Mouse (Mus musculus) stomach, embryonic 16.5 days (tissue): ENCODE measurements around the gene Dnajb11. TPM values are rescaled to one million over a fixed set of nuclear protein-coding genes. Genes with fewer than 3 reads are reported as not detected.

Experiments used
- ATAC-seq: fragments of 200-750 bp; cut with Nextera tagmentation; 2 replicates; pipeline ENCODE4 v1.8.0; 2017; ENCODE audit warnings: moderate number of reproducible peaks, moderate TSS enrichment; ENCODE audit not compliant: insufficient read depth, low FRiP score
- H3K27ac ChIP-seq: fragments of 300-500 bp; sonication (generic); 2 replicates; pipeline ENCODE4 v1.5.1; 2014; ENCODE audit warnings: low read length
- H3K27me3 ChIP-seq: fragments of 300-500 bp; sonication (generic); 2 replicates; pipeline ENCODE4 v1.6.1; 2014; ENCODE audit warnings: low read length, control low read depth, mixed read lengths; ENCODE audit not compliant: control insufficient read depth, insufficient read depth
- H3K36me3 ChIP-seq: fragments of 300-500 bp; sonication (generic); 2 replicates; pipeline ENCODE4 v1.6.1; 2014; ENCODE audit warnings: low read length; ENCODE audit not compliant: control insufficient read depth, insufficient read depth
- H3K4me1 ChIP-seq: fragments of 300-500 bp; sonication (generic); 2 replicates; pipeline ENCODE4 v1.6.1; 2014; ENCODE audit warnings: low read length, control low read depth, mixed read lengths; ENCODE audit not compliant: control insufficient read depth, insufficient read depth
- H3K4me2 ChIP-seq: fragments of 300-500 bp; sonication (generic); 2 replicates; pipeline ENCODE4 v1.6.1; 2014; ENCODE audit warnings: low read depth, low read length, mixed read lengths
- H3K4me3 ChIP-seq: fragments of 300-500 bp; sonication (generic); replicated peaks from 2 replicates; pipeline ENCODE4 v1.5.1; 2014; ENCODE audit warnings: mild to moderate bottlenecking, low read length
- H3K9ac ChIP-seq: fragments of 300-500 bp; sonication (generic); 2 replicates; pipeline ENCODE4 v1.6.1; 2014; ENCODE audit warnings: low read length
- H3K9me3 ChIP-seq: fragments of 300-500 bp; sonication (generic); replicated peaks from 2 replicates; pipeline ENCODE4 v1.6.1; 2016; ENCODE audit warnings: low read length, control low read depth; ENCODE audit not compliant: control insufficient read depth
- WGBS: fragments of 180-500 bp; shearing (Covaris S2); extraction: QIAGEN DNeasy Blood & Tissue Kit; methylation state at CpG from one replicate; pipeline ENCODE4 v1.1.7; 2014; 5-methylcytosine and 5-hydroxymethylcytosine counted together
- polyA plus RNA-seq: library from polyadenylated mRNA; unstranded; fragments of >200 nt; fragmentation: Nextera tagmentation; extraction: Ambion mirVana; gene quantifications from 2 replicates; pipeline ENCODE4 v1.2.1, GENCODE M21; 2015

Gene Dnajb11
- polyA plus RNA-seq, 1 experiment from 2014 or later: 109 TPM

DNA sequence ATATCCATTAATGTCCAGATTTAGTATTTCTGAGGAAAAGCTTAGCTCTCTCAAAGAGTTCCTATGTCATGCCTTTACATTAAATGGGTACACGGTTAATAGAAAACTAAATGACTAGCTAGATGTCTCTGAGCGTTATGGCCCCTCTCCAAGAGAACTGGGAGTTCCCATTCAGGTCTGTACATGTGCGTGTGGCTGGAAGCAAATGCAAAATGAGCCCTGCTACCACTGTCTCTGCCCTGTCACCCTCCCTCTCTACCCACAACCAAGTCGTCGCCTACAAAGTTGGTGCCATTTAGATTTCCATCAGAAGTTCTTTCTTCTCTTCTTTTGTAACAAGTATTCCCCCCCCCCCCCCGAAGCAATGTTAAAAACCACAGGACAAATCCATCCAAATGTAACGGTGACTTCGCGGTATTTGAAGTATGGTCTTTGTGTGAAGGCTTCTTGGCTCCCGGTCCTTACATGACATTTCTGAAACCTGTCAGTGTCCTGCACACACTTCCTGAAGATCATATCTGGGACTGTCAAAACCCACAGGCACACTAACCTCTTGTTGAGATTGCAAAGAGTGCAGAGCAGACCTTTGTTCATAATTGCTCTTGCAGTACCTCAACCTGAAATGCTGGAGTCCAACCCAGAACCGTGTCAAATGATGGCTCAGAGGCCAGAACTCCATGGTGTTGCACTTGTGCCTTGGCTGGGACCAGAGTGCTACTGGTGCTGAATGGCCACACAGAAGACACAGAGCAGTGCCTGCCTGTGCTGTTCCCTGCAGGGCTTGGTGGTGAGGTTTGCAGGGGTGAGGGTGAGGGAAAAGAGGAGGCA lies 33.3 kb downstream of the Dnajb11 start, which contains the start of gene Ahsg:
Gene Ahsg, plus strand, starts transcription at position 595 of the 828 bp plus-strand sequence.
- no peaks in the 10 kb centered on the region for H3K4me1 ChIP-seq
- H3K9ac ChIP-seq: no peak within 1 kb of the TSS
- H3K4me3 ChIP-seq: no peak within 1 kb of the TSS
- no peak within 1 kb of the TSS for H3K27ac ChIP-seq
- no peaks in the 10 kb centered on the region for H3K9me3 ChIP-seq
- no peaks in the 10 kb centered on the region for H3K36me3 ChIP-seq
- no peak for ATAC-seq
- 78% methylated on average over 11 of the region's 11 CpGs for WGBS
- H3K27me3 ChIP-seq: no peaks in the 10 kb centered on the region
- no peak within 1 kb of the TSS for H3K4me2 ChIP-seq

DNA sequence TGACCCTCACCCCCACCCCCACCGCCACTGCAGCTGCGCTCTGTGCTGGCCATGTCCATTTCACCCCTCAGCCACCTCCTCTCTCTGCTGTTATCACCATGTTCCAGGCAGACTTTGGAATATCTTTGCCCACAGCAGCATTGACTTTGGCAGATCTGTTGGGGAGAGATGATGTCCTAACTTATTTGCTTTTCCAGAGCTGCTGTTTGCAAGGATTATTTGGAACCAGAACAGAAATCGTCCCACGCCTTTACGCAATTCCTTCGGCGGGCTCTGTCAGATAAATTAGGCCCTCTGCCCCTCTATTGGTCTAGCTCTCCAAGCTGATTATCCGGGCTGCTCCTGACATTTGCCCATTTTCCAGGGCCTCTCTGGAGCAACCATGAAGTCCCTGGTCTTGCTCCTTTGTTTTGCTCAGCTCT lies 34.1 kb downstream of the Dnajb11 start:
- no peak overlapping the region for H3K4me2 ChIP-seq
- no peaks in the 10 kb centered on the region for H3K36me3 ChIP-seq
- WGBS: 90% methylated on average over 8 of the region's 8 CpGs
- no peak overlapping the region for H3K4me3 ChIP-seq
- H3K27me3 ChIP-seq: no peaks in the 10 kb centered on the region
- no peak for ATAC-seq
- H3K9ac ChIP-seq: no peak overlapping the region
- no peaks in the 10 kb centered on the region for H3K9me3 ChIP-seq
- no peak overlapping the region for H3K27ac ChIP-seq
- H3K4me1 ChIP-seq: no peaks in the 10 kb centered on the region

DNA sequence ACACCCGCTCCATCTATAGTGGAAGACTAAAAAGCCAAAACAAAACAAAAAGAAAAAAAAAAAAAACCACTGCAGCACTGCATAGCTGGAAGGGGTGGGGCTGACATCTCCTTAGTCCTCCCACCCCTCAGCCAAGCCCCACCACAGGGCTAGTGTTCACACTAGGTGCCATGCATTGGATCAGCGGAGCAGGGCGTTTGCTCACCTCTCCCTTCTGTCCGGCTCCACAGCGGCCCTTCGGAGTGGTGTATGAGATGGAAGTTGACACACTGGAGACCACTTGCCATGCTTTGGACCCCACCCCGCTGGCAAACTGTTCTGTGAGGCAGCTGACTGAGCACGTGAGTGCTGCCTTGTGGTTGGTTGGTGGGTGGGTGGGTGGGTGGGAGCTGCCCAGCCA lies 36.5 kb downstream of the Dnajb11 start:
- H3K9me3 ChIP-seq: no peaks in the 10 kb centered on the region
- H3K4me3 ChIP-seq: no peak overlapping the region
- H3K9ac ChIP-seq: no peak overlapping the region
- 70% methylated on average over 8 of the region's 8 CpGs for WGBS
- no peak overlapping the region for H3K4me2 ChIP-seq
- ATAC-seq: no peak
- H3K27ac ChIP-seq: no peak overlapping the region
- H3K27me3 ChIP-seq: no peaks in the 10 kb centered on the region
- no peaks in the 10 kb centered on the region for H3K4me1 ChIP-seq
- no peaks in the 10 kb centered on the region for H3K36me3 ChIP-seq

DNA sequence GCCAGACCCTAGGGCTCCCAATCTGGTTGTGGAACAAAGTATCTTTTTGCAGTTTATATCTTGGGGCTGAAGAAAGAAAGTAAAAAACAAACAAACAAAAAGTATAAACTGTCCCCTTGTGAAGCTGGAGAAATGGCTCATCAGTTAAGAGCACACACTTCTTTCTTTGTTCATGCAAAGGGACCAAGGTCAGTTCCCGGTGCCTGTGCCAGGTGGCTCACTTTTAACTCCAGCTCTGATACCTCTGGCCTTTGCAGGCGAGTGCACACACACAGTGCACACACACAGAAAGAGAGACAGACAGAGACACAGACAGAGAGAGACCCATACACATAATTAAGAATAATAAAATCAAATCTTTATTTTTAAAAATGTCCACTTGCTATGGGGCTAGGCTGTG lies 39.0 kb downstream of the Dnajb11 start:
- H3K4me3 ChIP-seq: no peak overlapping the region
- no peak overlapping the region for H3K27ac ChIP-seq
- no peak overlapping the region for H3K9ac ChIP-seq
- no peaks in the 10 kb centered on the region for H3K9me3 ChIP-seq
- H3K4me1 ChIP-seq: no peaks in the 10 kb centered on the region
- H3K36me3 ChIP-seq: no peaks in the 10 kb centered on the region
- H3K4me2 ChIP-seq: no peak overlapping the region
- no peaks in the 10 kb centered on the region for H3K27me3 ChIP-seq
- ATAC-seq: no peak
- 44% methylated on average over 2 of the region's 2 CpGs for WGBS

DNA sequence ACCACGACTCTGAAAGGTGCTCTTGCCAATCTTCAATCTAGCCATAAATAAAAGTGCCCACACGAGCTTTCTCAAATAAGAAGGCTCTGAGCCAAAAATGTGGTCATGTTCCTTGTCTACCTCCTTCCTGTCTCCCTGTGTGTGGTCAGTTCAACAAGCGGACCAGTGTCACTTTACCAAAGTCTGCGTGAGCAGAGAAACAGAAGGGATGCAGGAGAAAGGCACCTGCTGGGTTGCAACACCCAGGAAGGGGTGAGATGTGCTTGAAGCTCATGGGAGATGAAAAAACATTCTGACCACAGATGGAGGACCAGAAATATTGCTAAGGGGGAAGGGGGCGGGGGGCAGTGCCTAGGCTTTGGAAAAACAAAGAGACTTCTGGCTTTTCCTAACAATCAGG lies 41.7 kb downstream of the Dnajb11 start:
- Histone ChIP-seq H3K9ac (no peak overlapping the region), H3K4me3 (no peak overlapping the region), H3K4me2 (no peak overlapping the region), H3K4me1 (no peaks in the 10 kb centered on the region), H3K9me3 (no peaks in the 10 kb centered on the region), H3K27ac (no peak overlapping the region), H3K36me3 (no peaks in the 10 kb centered on the region), H3K27me3 (no peaks in the 10 kb centered on the region)
- WGBS: 60% methylated on average over 5 of the region's 5 CpGs
- no peak for ATAC-seq

DNA sequence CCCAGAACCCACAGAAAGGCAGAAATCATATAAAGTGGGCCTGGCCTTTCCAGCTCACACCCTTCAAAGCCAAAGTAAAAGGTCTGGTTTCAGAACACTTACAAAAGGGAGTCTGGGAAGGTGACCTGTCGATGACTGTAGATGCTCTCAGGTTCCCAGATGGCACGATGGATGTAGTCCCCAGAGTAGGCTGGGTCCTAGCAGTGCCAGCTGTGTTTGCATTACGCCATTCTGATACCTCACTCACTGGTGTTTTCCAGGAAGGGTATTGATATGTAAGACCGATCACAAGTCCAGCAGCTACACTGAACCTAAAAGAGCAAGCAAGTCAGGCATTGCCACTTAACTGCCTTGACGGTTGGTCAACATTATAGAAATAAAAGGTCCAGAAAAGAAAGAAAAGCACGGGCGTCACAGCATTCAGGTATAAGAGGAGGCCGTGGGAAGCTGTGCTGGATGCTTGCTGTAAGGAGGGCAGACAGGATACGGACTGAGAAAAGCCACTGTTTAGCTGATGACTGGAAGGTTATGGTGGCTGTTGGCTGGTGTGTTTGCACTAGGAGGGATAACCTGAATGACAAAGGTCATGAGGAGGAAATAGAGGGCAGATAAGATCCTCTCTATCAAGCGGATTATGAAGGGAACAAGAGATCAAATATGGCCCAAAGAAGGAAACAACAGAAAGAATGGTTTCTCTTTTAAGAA lies 42.4 kb downstream of the Dnajb11 start:
- Histone ChIP-seq H3K9me3 (no peaks in the 10 kb centered on the region), H3K4me1 (no peaks in the 10 kb centered on the region), H3K9ac (no peak overlapping the region), H3K27ac (no peak overlapping the region), H3K27me3 (no peaks in the 10 kb centered on the region), H3K4me2 (no peak overlapping the region), H3K4me3 (no peak overlapping the region), H3K36me3 (no peaks in the 10 kb centered on the region)
- WGBS: 57% methylated on average over 10 of the region's 10 CpGs
- ATAC-seq: no peak

DNA sequence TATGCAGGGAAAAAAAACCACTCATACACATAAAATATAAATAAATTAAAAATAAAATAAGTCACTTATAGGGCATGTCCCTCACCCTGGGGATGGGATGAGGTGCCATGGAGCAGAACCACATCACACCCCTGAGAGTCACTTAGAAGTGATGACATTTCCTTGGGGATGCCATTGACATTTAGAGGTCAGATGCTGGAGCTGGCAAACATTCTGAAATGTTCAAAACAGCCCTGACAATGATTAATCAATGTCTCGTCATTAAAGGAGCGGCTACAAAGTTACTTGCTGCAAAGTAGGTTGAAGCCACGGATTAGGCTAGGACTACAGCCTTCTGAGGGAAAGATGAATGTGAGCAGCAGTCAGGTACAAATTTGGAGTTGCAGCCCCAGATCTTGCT lies 43.7 kb downstream of the Dnajb11 start:
- Histone ChIP-seq H3K27me3 (no peaks in the 10 kb centered on the region), H3K9ac (no peak overlapping the region), H3K4me3 (no peak overlapping the region), H3K4me1 (no peaks in the 10 kb centered on the region), H3K27ac (no peak overlapping the region), H3K36me3 (no peaks in the 10 kb centered on the region), H3K9me3 (no peaks in the 10 kb centered on the region), H3K4me2 (no peak overlapping the region)
- WGBS: 59% methylated on average over 3 of the region's 3 CpGs
- ATAC-seq: no peak

DNA sequence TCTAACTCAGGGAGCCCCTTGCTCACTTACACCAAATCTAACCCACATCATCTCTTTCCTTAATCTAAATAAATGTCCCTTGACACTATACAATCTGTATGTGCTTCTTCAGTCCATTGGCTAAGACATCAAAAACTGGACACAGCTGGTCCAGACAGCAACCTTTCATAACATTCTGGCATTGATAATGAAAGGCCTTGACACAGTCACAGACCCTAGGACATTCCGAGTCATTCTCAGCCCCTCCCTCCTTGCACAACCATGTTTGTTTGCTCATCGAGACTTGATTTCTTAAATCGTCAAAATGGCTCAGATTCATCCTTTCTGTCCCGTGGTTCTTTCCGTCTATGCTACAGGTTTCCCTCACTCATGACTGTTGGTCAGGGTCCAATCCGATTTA lies 51.6 kb downstream of the Dnajb11 start:
- no peak for ATAC-seq
- Histone ChIP-seq H3K4me2 (no peak overlapping the region), H3K36me3 (no peaks in the 10 kb centered on the region), H3K4me3 (no peak overlapping the region), H3K9me3 (no peaks in the 10 kb centered on the region), H3K9ac (no peak overlapping the region), H3K27ac (no peak overlapping the region), H3K4me1 (no peaks in the 10 kb centered on the region), H3K27me3 (no peaks in the 10 kb centered on the region)
- 83% methylated on average over 6 of the region's 6 CpGs for WGBS

DNA sequence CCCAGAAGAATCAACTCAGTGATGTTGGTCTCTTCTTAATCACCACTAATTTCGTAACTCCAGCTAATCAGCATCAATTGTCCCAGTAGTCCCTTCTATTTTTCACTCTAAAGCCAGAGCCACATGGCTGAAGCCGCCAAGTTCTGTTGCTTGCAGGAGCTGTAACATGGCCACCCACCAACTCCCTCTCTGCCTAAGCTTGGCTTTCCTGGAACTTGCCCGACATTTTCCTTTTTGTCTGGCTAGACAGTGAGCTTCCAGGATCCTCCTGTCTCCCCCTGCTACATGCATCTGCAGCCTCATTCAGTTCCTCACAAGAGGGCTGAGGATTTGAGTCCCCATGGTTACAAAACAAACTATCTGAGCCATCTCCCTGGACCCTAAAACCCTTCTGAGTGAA lies 54.3 kb downstream of the Dnajb11 start:
- WGBS: 76% methylated on average over 3 of the region's 3 CpGs
- no peaks in the 10 kb centered on the region for H3K9me3 ChIP-seq
- no peak overlapping the region for H3K9ac ChIP-seq
- no peaks in the 10 kb centered on the region for H3K36me3 ChIP-seq
- H3K27ac ChIP-seq: no peak overlapping the region
- no peak overlapping the region for H3K4me3 ChIP-seq
- H3K4me1 ChIP-seq: no peaks in the 10 kb centered on the region
- ATAC-seq: no peak
- H3K4me2 ChIP-seq: no peak overlapping the region
- no peaks in the 10 kb centered on the region for H3K27me3 ChIP-seq
